Mouse (Mus musculus) megakaryocyte, embryonic 14.5 days (primary cell): ENCODE results near the gene Rabep2.
"Not testable (repeated sequence)": the region's sequence is repeated elsewhere in the genome, so short reads cannot be mapped to it uniquely, and the experiment has no call there.

Source experiments
- FLI1 ChIP-seq: IDR thresholded peaks from 2 replicates; pipeline ENCODE4 v1.6.1; 2012; ENCODE audit warnings: low read length, inconsistent platforms, mixed read lengths
- GATA1 ChIP-seq: IDR thresholded peaks from 3 replicates; pipeline ENCODE4 v1.6.1; 2012; ENCODE audit warnings: mixed read lengths, low read length, inconsistent platforms, borderline replicate concordance

DNA sequence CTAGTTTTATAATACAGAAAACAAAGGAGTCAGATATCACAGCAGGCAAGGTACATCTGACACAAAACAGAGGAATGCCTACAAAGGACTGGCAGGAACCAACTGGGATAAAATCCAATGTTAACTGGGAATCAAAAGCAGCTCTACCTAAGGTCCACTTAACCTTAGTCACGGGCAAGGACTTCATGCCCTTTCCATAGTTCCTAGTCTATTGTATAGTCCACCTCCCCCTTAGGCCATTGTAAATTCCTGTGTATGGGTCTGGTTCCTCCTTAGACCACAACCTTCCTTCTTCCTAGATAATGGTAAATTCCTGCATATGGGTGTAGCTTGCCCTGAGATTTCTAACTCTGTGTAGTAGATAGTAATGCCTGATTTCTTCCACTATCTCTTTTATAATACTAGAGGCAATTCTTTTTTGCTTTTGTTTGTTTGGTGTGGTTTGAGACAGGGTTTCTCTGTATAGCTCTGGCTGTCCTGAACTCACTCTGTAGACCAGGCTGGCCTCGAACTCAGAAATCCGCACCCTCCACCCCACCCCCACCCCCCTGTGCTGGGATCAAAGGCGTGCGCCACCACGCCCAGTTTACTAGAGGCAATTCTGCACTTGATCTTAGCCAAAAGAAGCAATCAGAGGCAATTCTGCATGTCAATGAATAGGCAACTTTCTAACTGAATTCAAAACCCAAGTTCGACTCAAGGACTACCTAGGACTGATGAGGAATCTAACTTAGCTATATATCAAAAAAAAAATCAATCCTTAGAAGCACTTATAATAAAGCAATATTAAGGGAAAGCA lies 36.3 kb upstream of the Rabep2 start:
- TF ChIP-seq GATA1, FLI1: not testable (repeated sequence)
